Mouse (Mus musculus) neural tube, embryonic 10.5 days (tissue): ENCODE measurements around the gene Slc25a47.

ENCODE experiments used
- DNase-seq: peaks from one replicate; pipeline ENCODE4 v3.0.0-alpha.2; 2017; ENCODE audit warnings: low spot score; ENCODE audit errors: extremely low spot score

The Slc25a47 gene

DNA sequence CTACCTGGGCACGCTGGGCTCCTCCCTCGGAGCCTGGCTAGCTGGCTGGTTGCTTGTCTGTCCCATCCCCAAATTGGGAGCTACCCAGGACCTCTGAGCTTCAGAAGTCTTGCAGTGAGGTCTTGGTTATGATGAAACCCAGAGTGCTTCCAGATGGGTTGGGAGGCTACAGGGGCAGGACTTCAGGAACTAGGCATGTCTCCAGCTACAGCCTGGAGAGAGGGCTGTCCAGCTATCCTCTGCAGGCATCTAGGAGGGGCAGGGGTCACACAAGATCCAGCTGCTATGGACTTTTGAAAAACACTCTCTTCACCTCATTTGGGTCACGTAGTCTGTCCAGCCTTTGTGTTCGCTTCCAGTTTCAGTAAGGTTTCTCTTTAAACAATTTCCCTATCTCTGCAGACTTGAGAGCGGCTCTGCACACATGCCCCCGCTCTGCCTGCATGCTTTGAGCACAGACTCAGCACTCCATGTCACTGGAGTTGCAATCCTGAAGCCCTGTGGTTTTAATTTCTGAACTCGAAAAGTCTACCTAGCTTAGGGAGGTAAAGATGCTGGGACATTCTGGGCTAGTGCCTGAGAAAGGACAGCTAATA, 21.8 kb downstream of the Slc25a47 start:
- DNase-seq = no peak

- no peak for DNase-seq
Measured at GRCm38 (mm10) chr12:108858486-108858885, 22.6 kb downstream of the Slc25a47 start.

GRCm38 (mm10) chr12:108865007-108865494, 29.2 kb downstream of the Slc25a47 start:
- DNase-seq = no peak

GRCm38 (mm10) chr12:108869575-108869974, 33.7 kb downstream of the Slc25a47 start:
- DNase-seq = no peak

DNA sequence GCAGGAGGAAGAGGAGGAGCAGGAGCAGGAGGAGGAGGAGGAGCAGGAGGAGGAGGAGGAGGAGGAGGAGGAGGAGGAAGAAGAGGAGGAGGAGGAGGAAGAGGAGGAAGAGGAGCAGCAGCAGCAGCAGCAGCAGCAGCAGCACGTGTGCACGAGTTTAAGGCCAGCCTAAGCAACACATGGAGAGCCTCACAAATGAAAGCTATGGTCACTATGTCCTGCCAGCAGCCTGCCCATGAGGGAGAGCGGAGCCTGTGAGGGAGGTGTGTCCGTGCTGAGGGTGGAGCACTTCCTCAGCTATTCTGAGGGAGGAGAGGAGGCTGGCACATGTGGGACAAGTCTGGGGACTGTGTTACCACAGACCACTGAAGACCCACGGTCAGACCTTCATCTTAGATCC, 37.3 kb downstream of the Slc25a47 start:
- no peak for DNase-seq

- no peak for DNase-seq
Measured at GRCm38 (mm10) chr12:108879138-108879537, 43.3 kb downstream of the Slc25a47 start.

- DNase-seq = no peak
Measured at GRCm38 (mm10) chr12:108880606-108881005, 44.8 kb downstream of the Slc25a47 start.

- no peak for DNase-seq
Measured at GRCm38 (mm10) chr12:108881192-108881591, 45.3 kb downstream of the Slc25a47 start.

- no peak for DNase-seq
Measured at GRCm38 (mm10) chr12:108882776-108883175, 46.9 kb downstream of the Slc25a47 start.

DNA sequence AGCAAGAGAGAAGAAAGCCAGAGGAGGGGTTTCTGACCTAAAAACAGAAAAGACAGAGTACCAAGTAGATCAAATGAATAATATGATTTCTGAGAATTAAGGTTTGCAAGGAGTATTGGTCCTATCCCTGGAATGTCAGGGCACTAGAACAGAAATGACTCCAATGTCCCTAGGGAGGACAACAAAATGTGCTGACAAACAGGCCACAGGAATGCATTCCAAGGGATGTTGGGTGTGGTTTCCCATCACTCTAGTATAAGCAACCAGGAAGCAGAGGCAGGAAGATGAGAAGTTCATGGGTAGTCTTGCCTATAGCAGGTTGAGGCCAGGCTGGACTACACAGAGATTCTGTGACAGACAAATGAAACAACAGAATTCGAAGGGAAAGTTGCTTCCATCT, 50.1 kb downstream of the Slc25a47 start:
- no peak for DNase-seq

GRCm38 (mm10) chr12:108887077-108887476, 51.2 kb downstream of the Slc25a47 start:
- DNase-seq = no peak

DNA sequence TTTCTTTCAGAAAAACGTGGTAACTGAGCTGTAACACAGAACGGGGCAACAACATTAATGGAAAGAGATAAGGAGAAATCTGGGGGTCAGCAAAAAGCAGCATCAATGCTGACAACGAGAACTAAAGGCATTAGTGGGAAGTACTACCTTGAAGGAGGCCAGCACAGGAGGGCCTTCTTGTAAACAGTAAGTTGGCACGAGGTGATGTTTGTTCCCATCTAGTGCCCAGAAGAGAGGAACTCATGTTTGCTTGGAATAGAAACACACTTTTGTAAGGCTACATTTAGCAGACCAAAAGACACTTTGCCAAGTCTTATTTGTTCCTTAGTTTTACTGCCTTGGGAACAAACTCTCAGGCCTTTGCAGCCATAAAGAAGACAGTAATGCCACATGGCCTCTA, 52.8 kb downstream of the Slc25a47 start:
- DNase-seq = no peak

GRCm38 (mm10) chr12:108892989-108893714, 57.3 kb downstream of the Slc25a47 start, which contains the start of gene Wdr25:
TSS of gene Wdr25 (plus strand) at chr12:108893631.
- no peak for DNase-seq

- DNase-seq = peak; percentile 97
Measured at GRCm38 (mm10) chr12:108893715-108894431, 58.0 kb downstream of the Slc25a47 start, which contains the start of gene Wars. TSS of gene Wars (minus strand) at chr12:108894174.

GRCm38 (mm10) chr12:108894432-108894816, 58.6 kb downstream of the Slc25a47 start:
- no peak for DNase-seq

DNA sequence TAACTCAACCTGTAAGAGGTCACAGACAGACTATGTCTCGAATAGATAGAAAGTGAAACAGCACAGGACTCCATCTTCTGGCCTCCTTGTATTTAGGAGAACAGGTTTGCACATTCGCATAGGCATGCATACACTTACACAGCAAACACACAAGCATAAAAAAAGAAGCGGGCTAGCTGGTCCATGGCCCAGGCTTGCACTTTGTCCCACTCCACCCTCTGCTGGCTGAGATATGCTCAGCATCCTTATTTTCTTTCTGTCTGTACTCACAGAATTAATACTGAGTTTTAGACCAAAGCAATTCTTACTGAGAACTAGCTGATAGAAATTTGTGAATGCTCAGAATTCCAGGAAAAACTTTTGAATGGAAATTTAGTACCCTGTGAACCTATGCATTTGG, 60.2 kb downstream of the Slc25a47 start:
- no peak for DNase-seq

- no peak for DNase-seq
Measured at GRCm38 (mm10) chr12:108901346-108901745, 65.5 kb downstream of the Slc25a47 start.

GRCm38 (mm10) chr12:108902940-108903339, 67.1 kb downstream of the Slc25a47 start:
- DNase-seq = peak; percentile 57

- peak; percentile 47 for DNase-seq
Measured at GRCm38 (mm10) chr12:108903600-108904275, 67.9 kb downstream of the Slc25a47 start.

DNA sequence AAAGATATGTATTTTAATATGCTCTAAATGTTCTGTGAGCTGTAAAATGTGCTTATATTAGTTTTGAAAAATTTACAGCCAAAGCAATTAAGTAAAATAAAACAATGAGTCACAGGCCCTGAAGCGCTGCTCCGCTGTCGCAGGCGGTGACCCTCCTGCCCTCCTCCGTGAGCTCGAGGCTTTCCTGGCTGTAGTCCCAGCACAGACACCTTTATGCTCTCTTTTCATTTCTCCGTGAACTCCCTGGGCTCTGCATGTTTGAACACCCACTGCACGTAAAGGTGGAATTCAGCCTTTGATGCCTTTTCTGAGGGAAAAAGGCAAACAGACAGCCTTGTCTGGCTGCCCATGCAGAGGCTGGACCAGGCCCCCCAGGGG, 68.4 kb downstream of the Slc25a47 start:
- no peak for DNase-seq

DNA sequence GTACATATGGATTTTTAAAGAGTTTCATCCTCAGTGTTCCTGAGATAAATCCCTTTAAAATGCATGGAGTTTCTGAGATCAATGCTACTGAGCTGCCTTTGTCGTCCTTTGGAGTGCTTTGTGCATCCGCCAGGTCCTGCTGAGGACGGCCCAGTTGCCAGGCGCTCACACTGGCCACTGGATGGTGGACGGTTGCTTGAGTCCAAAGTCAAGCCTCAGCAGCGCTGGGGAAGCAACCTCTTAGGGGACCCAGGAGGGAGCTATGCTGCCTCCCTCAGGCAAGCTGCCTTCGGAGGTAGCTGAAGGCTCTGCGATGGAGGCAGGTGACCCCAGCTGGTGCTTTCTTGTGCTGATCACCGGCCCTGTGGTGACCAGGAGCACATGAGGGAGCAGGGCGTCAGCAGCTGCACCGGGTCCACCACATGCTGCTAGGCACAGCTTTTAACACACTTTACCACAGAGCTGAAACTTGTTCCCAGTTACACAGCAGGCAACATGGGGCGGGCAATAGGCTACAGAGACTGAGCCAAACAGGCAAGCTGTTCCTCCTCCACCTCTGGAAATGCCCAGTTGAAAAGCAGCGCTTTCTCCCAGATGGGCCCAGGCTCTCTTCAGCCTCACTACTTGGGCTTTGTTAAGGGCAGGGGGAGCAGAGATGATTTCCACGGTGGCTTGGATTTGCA, 69.9 kb downstream of the Slc25a47 start:
- DNase-seq = no peak
